Mouse (Mus musculus) hindbrain, embryonic 11.5 days (tissue): ENCODE measurements around the gene C1ql1. TPM values are rescaled to one million over a fixed set of nuclear protein-coding genes. Genes with fewer than 3 reads are reported as not detected.

ENCODE experiments used
- ATAC-seq: fragments of 200-750 bp; cut with Nextera tagmentation; 2 replicates; pipeline ENCODE4 v1.8.0; 2017; ENCODE audit warnings: mild to moderate bottlenecking, moderate TSS enrichment, moderate library complexity; ENCODE audit not compliant: low FRiP score
- DNase-seq: peaks from one replicate; pipeline ENCODE4 v3.0.0-alpha.2; 2015; ENCODE audit warnings: low spot score
- H3K27ac ChIP-seq: fragments of 300-500 bp; sonication (generic); 2 replicates; pipeline ENCODE4 v1.5.1; 2014; ENCODE audit warnings: mild to moderate bottlenecking, low read depth, low read length
- H3K27me3 ChIP-seq: fragments of 300-500 bp; sonication (generic); 2 replicates; pipeline ENCODE4 v1.6.1; 2014; ENCODE audit warnings: mild to moderate bottlenecking, low read length, moderate library complexity, mixed read lengths; ENCODE audit not compliant: control insufficient read depth, insufficient read depth
- H3K36me3 ChIP-seq: fragments of 300-500 bp; sonication (generic); 2 replicates; pipeline ENCODE4 v1.6.1; 2014; ENCODE audit warnings: mild to moderate bottlenecking, low read length, moderate library complexity, mixed read lengths; ENCODE audit not compliant: control insufficient read depth, insufficient read depth
- H3K4me1 ChIP-seq: fragments of 300-500 bp; sonication (generic); replicated peaks from 2 replicates; pipeline ENCODE4 v1.6.1; 2014; ENCODE audit warnings: low read length, mixed read lengths; ENCODE audit not compliant: control insufficient read depth, insufficient read depth
- H3K4me2 ChIP-seq: fragments of 300-500 bp; sonication (generic); replicated peaks from 2 replicates; pipeline ENCODE4 v1.6.1; 2014; ENCODE audit warnings: mild to moderate bottlenecking, low read depth, low read length
- H3K4me3 ChIP-seq: fragments of 300-500 bp; sonication (generic); 2 replicates; pipeline ENCODE4 v1.5.1; 2014; ENCODE audit warnings: low read depth, low read length
- H3K9ac ChIP-seq: fragments of 300-500 bp; sonication (generic); 2 replicates; pipeline ENCODE4 v1.6.1; 2014; ENCODE audit warnings: low read depth, low read length
- H3K9me3 ChIP-seq: fragments of 300-500 bp; sonication (generic); 2 replicates; pipeline ENCODE4 v1.6.1; 2016; ENCODE audit warnings: low read length; ENCODE audit not compliant: control insufficient read depth
- WGBS: fragments of 180-500 bp; shearing (Covaris S2); extraction: QIAGEN DNeasy Blood & Tissue Kit; methylation state at CpG from one replicate; pipeline ENCODE4 v1.1.7; 2014; 5-methylcytosine and 5-hydroxymethylcytosine counted together
- polyA plus RNA-seq: library from polyadenylated mRNA; unstranded; fragments of >200 nt; fragmentation: Nextera tagmentation; extraction: Ambion mirVana; gene quantifications from 2 replicates; pipeline ENCODE4 v1.2.1, GENCODE M21; 2014

The C1ql1 gene
- polyA plus RNA-seq, 1 experiment from 2014 or later = 11.0 TPM

GRCm38 (mm10) chr11:102952922-102953321 lies 6.4 kb upstream of the C1ql1 start:
- Histone ChIP-seq H3K9me3 (no peaks in the 10 kb centered on the region), H3K27ac (peak overlapping the region; percentile 65), H3K36me3 (no peaks in the 10 kb centered on the region), H3K4me3 (no peak overlapping the region), H3K27me3 (peaks cover 19% of the 10 kb centered on the region), H3K4me2 (no peak overlapping the region), H3K4me1 (peaks cover 17% of the 10 kb centered on the region), H3K9ac (no peak overlapping the region)
- peak; percentile 87 for ATAC-seq
- WGBS = 18% methylated on average over 6 of the region's 6 CpGs
- peak; percentile 63 for DNase-seq

GRCm38 (mm10) chr11:102948043-102948961 lies 1.8 kb upstream of the C1ql1 start:
- ATAC-seq = no peak
- peak overlapping the region; percentile 27; the same call in 1 of the 2 replicates for H3K27ac ChIP-seq

GRCm38 (mm10) chr11:102946992-102947343 lies 480 bp upstream of the C1ql1 start:
- peaks cover 19% of the 10 kb centered on the region for H3K4me1 ChIP-seq
- 0 out of 2 replicates have a peak overlapping the region, but pooled peaks have one; percentile 39 for H3K4me3 ChIP-seq
- no peaks in the 10 kb centered on the region for H3K36me3 ChIP-seq
- H3K27ac ChIP-seq = peak overlapping the region; percentile 39; the same call in 1 of the 2 replicates
- ATAC-seq (peak; percentile 38; the same call in 1 of the 2 replicates), DNase-seq (no peak)
- H3K9ac ChIP-seq = no peak overlapping the region
- H3K4me2 ChIP-seq = peak overlapping the region; percentile 61
- H3K27me3 ChIP-seq = peaks cover 61% of the 10 kb centered on the region
- WGBS = 5% methylated on average over 8 of the region's 8 CpGs
- no peaks in the 10 kb centered on the region for H3K9me3 ChIP-seq

More at GRCm38 (mm10) chr11:102948043-102948961, 1.8 kb upstream of the C1ql1 start:
- Histone ChIP-seq H3K4me1 (peaks cover 25% of the 10 kb centered on the region), H3K4me3 (peak overlapping the region; percentile 34), H3K4me2 (peak overlapping the region; percentile 52), H3K9me3 (no peaks in the 10 kb centered on the region), H3K36me3 (no peaks in the 10 kb centered on the region), H3K9ac (peak overlapping the region; percentile 54), H3K27me3 (peaks cover 61% of the 10 kb centered on the region)
- DNase-seq = peak; percentile 58
- under 1% methylated on average over 51 of the region's 51 CpGs for WGBS

- DNase-seq (peak; percentile 51), ATAC-seq (no peak)
- H3K4me3 ChIP-seq = peak overlapping the region; percentile 39
- 1% methylated on average over 54 of the region's 54 CpGs for WGBS
- H3K36me3 ChIP-seq = no peaks in the 10 kb centered on the region
- H3K27me3 ChIP-seq = peaks cover 60% of the 10 kb centered on the region
- peak overlapping the region; percentile 52; the same call in 1 of the 2 replicates for H3K9ac ChIP-seq
- peak overlapping the region; percentile 30; the same call in 1 of the 2 replicates for H3K27ac ChIP-seq
- peak overlapping the region; percentile 61 for H3K4me2 ChIP-seq
- H3K9me3 ChIP-seq = no peaks in the 10 kb centered on the region
- peaks cover 17% of the 10 kb centered on the region for H3K4me1 ChIP-seq
These were observed 903 bp downstream of the C1ql1 start for GRCm38 (mm10) chr11:102945306-102946264.

- no peak overlapping the region for H3K9ac ChIP-seq
- no peaks in the 10 kb centered on the region for H3K36me3 ChIP-seq
- no peaks in the 10 kb centered on the region for H3K9me3 ChIP-seq
- ATAC-seq (no peak), DNase-seq (no peak)
- peaks cover 34% of the 10 kb centered on the region for H3K27me3 ChIP-seq
- 62% methylated on average over 6 of the region's 6 CpGs for WGBS
- H3K4me1 ChIP-seq = peaks cover 14% of the 10 kb centered on the region
- no peak overlapping the region for H3K4me3 ChIP-seq
- no peak overlapping the region for H3K27ac ChIP-seq
- no peak overlapping the region for H3K4me2 ChIP-seq
These were observed 5.3 kb downstream of the C1ql1 start for GRCm38 (mm10) chr11:102941236-102941635.

GRCm38 (mm10) chr11:102939024-102939675 lies 7.3 kb downstream of the C1ql1 start:
- no peak overlapping the region for H3K27ac ChIP-seq
- no peaks in the 10 kb centered on the region for H3K9me3 ChIP-seq
- H3K27me3 ChIP-seq = peaks cover 13% of the 10 kb centered on the region
- H3K4me2 ChIP-seq = no peak overlapping the region
- 0 out of 2 replicates have a peak overlapping the region, but pooled peaks have one; percentile 11 for H3K9ac ChIP-seq
- ATAC-seq (no peak), DNase-seq (no peak)
- no peak overlapping the region for H3K4me3 ChIP-seq
- WGBS = 35% methylated on average over 13 of the region's 13 CpGs
- H3K36me3 ChIP-seq = no peaks in the 10 kb centered on the region
- H3K4me1 ChIP-seq = peaks cover 10% of the 10 kb centered on the region

- WGBS = 54% methylated on average over 3 of the region's 3 CpGs
- Histone ChIP-seq H3K36me3 (no peaks in the 10 kb centered on the region), H3K9ac (no peak overlapping the region), H3K4me1 (peaks cover 10% of the 10 kb centered on the region), H3K4me2 (no peak overlapping the region), H3K27ac (peak overlapping the region; percentile 13; the same call in 1 of the 2 replicates), H3K27me3 (peaks cover 4% of the 10 kb centered on the region), H3K4me3 (no peak overlapping the region), H3K9me3 (no peaks in the 10 kb centered on the region)
- ATAC-seq (peak; percentile 64), DNase-seq (peak; percentile 60)
These were observed 8.8 kb downstream of the C1ql1 start for GRCm38 (mm10) chr11:102937529-102938182.
